Mouse (Mus musculus) monocyte, adult 2 months (primary cell): ENCODE measurements around the gene Dab2ip.
A peak's percentile ranks its signal among the peaks of the same experiment; 100 is the strongest.

Source experiments
- DNase-seq, 2 experiments: peaks; one replicate each; pipeline ENCODE4 v3.0.0; 2022; ENCODE audit warnings: low spot score in 2 of 2, low read depth in 1 of 2

Gene Dab2ip

DNA sequence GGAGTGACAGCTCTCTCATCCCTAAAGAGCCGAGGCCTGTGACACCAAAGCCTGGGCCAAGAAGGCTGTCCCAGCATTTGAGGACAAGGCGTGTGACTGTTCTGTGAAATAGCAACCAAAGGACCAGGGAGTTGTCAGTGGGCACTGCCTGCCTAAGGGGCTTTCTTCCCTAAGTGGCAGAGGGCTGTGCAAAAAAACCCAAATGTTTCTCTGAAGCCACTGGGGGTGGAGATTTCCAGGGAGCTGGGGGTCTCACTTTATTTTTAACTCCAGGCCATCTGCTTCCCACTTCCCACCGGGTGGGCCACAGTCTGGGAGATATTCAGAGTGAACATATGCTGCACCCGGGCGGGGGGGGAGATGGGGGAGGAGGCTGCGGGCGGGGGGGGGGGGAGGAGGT, 188.6 kb downstream of the Dab2ip start:
- no peak for DNase-seq

DNA sequence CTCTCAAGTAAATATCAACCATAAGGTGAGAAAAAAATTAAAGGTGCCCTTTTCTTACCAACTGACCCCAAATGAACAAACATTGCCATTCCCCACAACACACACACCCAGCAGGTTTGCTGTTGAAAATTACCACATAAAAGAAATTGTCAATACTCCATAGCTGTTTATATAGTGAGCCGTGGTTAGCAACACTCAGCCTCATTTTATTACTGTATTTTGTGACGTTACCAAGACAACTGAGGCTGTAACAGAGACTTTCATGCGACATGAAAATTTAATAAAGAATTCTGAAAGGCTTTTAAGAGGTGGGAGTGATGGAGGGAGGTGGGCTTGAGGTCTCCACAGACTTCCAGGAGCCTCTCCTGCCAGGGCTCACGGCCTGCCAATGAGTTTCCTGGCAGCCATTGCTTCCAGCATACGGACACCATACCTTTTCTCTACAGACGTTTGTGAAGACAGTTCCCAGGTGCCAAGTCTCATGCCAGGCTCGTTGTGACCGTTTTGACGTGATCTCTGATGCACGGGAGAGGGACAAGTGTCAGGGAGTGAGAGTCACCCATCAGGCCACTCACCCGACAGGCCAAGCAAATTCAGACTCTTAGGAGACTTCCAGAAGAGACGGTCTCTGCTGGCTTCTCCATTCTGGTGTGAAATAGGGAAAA, 189.4 kb downstream of the Dab2ip start:
- DNase-seq = no peak

DNA sequence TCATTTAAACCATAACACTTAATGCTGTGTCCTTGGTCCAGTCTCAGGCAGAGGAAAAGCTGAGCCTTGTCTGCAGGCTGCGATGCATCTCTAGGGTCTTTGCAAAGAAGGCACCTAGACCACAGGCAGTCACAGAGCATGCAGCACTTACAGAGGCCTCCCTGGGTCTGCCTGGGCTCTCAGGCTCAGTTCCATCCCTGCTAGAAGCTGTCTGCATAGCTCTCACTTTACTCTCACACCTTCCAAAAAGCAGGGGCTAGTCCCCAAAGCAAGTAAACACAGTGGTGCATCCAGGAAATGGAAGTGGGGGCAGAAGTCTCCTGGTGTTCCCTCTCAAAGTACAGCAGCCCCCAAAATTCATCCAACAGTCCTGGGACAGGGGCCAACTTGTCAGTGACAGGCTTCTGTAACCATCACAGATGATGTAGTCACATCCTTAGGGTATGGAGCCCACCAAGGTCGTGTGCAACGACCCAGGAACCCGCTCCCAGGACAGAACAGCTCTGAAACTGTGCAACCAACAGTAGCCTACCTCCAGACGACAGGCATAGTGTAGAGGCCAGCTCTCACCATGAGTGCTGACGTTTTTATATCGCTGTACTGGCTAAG, 192.6 kb downstream of the Dab2ip start:
- DNase-seq = no peak

DNA sequence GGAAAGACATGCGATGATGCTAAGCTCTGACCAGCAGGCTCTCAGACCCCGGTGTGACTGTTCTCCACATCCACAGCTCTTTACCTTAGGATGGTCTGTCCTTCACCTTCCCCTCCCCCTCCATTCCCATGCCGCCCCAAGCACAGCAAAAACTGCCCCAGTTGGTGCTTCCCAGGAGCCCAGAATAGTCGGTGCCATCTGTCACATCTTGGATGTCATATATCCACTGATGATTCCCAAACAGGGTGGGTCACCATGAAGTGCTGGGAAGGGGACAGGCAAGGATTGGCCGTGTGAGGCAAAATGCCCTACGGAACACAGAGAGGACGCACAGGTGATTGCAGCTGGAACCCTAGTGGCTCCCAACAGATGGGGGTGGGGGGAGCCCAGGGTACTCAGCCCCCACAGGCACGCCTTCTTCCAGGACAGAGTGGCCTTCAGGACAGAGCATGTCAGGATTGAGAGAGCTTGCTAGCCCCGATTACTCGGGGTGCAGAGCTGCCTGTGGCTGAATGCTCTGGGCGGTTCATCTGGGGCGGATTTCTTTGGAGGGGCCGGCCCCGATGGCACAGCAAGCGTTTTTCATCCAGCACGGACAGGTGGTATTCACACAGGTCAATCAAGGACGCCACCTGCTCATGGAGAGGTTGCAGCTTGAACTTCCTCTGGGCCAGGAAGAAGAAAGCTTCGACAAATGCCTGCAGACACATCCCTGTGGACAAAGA, 193.9 kb downstream of the Dab2ip start:
- DNase-seq = no peak

DNA sequence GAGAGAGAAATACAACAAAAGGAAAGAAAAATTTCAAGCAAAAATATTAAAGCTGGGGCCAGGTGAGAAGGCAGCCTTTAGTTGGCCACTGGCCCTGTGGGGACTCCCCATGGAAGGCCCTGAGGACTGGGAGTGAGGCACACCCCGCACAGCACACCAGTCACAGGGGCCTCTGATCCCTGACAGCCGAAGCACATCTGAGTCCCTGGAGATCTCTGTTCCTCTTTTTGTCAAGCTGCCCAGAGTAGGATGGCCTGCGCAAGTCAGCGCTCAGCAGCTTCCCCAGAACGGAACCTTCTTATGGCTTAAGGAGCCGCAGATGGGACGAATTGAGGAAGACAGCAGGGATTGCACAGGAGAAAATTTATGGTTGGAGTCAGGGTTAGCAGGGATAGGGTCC, 198.4 kb downstream of the Dab2ip start:
- DNase-seq = peak; percentile 31 to 50

DNA sequence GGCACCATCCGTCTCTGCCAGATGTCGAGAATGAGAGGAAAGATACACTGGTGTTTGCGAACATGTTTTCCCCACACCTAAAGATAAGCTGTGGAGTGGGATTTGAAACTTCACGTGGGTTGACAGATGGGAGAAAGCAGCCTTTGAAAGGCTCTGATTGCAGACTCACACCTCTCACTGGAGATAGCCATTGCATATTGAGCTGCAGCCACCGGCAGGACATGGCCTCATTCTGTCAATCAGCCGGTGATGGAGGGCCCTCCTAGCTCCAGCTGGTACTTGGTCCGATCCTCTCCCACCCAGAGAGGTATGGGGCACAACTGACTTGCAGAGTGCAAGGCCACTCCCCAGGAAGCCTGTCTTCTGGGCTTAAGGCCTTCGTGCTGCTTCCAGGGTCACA, 202.3 kb downstream of the Dab2ip start:
- DNase-seq = no peak

DNA sequence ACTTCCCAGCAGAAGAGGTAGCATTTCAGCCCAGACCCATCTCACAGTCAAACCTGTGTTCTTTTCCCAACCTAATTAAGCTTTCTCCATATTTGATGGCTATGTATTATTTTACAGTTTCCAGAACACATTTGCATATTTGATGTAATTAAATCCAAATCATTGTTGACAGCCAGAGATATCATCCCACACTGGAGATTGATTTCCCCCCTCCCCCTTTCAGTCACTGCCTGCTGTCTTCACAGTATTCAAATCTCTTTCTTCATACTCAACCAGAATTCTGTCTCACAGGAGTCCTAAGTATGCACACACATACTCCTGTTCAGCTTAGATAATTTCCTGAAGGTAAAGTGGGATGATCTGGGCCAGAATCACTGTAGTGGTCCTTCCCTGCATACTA, 202.8 kb downstream of the Dab2ip start:
- DNase-seq = no peak

DNA sequence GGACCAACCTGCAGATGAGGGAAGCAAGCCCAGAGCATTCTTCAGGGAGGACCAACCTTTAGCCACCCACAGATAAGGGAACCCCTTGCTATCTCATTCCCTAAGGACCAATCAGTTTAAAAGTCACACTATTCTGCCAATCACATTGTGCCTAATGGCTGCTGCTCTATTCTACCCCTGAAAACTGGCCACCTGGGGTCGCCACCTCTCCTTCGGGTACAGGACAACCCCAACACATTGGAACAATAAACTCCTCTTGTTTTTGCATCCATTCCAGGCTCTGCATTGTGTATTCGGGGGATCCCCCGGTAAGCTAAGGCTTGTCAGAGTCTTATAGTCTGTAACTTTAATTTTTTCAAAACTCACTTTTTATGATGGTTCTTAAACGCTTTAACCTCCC, 203.4 kb downstream of the Dab2ip start:
- no peak for DNase-seq

DNA sequence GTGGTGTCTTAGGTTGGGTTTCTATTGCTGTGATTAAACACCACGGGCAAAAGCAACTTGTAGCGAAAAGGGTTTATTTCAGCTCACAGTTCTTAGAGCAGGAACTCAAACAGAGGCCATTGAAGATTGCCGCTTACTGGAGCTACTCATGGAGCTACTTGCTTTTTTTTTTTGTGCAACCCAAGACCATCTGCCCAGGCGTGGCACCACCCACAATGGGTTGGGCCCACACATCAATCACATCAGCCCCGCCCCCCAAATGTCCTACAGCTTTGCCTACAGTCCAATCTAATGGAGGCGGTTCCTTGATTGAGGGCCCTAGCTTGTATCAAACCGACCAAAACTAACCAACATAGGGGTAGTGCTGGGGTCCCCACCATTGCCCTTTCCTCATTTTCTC, 205.8 kb downstream of the Dab2ip start:
- DNase-seq = no peak

DNA sequence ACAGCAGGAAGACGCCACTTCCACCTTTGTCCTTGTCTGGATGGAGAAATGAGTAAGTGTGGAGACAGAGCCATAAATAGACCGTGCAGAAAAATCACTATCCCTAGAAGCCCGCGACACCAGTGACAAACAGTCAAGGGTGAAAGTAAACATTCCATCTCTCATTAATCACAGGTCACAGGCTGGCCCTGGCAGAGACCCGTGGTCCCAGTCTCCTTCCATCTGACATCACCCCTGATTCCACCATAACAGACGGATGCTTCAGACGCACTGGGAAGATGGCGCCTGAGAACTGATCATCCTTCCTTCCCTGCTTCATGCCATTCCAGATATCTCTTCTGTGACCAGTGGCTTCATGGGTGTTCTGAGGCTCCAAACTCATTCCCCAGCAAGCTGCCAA, 206.3 kb downstream of the Dab2ip start:
- DNase-seq = no peak

DNA sequence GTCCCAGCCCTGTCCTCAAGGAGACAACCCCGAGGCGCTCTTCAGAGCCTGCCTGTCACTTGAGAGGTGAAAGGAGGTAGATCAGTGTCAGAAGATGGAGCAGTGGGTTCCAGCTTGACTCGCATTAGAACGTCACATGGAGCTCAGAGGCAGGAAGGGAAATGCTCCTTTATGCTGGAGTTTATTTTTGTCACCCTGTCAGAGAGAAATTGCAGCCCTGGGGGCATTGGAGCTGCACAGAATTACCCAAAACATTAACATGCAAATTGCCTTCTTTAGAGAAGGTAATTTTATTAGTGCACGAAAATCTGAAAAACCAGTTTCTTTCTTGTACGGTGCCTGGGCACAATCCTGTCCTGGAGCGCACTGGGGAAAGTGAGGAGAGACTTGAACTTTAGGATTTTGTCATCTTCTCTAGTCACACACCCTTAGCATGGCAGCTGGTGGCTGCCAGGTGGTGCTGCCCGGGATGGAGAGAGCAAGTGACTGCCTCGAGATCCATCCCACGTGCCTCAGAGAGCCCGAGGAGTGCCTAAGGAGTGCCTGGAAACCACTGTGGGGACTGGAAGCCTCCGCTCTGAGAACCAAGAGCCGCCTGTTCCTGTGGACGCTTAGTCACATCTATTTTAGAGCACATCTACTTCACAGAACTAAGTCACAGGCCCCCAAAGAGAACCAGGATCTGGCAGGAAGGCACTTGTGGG, 209.9 kb downstream of the Dab2ip start:
- DNase-seq = no peak

DNA sequence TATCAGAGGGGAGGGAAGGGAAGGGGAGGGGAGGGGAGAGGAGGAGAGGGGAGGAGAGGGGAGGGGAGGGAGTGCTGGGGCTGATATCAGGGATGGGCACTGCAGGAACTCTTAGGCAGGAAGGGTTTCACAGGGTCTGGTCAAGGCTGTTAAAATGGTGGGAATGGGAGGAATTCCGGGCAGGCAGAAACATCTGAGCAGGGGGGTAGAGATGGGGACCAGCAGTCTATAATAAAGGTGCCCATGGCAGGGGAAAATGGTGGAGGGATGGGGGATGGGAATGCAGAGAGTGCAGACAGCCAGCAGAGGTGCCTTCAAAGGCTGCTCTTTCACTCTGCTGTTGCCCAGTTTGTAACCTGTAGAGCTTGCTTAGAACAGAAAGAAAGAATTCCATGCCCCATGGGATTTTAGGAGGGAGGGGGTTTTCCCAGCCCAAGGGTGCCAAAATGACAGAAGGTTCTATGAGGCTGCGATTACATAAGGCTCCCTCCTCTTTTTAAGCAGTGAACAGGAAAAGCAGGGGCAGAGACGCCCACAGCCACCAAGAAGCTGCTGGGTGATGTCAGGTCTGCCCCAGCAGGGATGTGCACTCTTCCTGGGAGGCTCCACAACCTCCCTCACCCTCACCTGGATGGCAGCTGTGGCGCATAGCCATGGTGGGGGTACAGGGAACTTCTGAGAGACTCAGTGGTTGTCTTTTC, 210.6 kb downstream of the Dab2ip start:
- no peak for DNase-seq

DNA sequence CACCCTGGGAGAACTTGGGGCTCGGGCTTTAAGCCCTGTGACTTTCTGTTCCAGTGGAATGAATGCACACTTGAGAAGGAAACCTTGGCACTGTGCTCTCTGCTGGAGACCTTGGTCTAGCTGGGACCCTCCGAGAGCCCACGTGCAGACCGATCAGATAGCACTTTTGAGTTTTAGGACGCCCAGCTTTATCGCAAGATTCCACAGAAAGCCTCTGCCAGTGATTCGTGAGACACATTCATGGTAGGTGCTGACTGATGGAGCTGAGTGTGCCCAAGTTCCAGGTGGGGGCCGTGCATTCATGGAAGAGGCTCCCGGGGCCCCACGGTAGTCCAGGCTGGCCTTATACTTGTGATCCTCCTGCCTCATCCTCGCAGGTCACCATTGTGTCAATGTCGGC, 211.3 kb downstream of the Dab2ip start:
- DNase-seq = no peak

DNA sequence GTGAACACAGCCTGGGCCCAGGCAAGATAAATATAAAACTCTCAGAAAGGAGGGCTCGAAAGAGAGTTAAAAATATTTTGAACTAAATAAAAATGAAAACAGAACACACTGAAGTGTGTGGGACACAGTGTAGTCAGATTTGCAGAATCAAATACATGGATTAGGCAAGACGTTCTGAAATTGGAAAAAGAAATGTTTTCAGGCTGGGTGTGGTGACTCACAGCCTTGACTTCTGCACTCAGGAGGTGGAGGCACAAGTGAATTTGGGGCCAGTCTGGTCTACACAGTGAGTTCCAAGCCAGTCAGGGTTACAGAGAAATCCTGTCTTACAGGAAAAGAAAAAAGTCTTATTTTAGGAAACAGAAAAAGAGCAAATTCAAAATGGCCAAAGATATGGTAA, 212.5 kb downstream of the Dab2ip start:
- DNase-seq = no peak

DNA sequence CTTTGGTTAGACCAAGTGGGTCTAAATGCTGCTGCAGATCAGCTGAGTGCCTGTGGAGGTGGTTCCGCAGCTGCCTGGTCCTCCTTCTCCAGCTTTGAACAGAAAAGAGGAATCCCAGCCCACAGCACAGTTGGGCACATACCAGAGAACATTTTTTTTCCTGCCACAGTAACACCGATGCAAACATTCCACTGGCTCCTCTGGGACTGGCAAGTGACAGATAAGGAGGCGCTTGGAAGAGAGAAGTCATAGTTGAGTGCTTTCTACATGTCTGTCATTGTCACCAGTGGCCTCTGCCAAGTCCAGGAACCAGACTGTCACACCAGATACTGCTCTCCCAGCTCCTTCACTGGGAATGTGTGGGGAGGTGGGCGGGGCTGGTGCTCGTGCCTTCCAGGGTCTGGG, 217.6 kb downstream of the Dab2ip start:
- no peak for DNase-seq

DNA sequence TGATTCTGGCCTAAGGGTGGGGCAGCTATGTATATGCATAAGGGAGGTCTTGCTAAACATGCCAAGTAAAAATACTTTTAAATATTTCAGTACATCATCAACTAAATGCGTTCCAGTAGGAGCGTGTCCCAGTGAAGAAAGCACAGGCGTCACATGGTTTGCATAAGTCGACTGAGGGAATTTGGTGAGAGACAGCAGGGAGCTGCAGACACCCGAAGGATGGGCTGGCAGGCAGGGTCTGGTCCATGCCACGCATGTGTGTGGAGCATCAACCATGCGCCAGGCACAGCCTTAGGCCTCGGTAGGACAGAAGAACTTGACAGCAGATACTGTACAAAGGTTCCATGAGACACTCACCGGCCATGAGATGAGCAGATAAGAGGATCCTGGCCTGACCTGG, 218.9 kb downstream of the Dab2ip start:
- DNase-seq = no peak

DNA sequence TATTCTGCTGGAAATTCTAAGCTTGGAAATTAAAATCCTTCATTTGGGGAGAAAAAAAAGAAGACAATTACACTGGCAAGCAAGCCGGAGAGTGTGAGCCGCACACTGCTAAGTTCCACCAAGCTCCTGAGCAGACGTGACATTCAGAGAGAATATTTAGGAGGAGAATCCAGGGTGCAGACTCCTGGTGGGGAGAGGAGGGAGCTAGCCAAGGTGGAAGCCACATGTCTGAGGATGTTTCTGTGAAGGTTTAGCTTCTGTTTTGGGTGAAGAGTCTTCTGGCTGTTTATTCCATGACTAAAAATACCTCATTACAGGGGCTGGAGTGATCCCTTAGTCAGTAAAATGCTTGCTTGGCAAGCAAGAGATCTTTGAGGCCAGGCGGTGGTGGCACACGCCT, 221.2 kb downstream of the Dab2ip start:
- DNase-seq = no peak
